Mouse (Mus musculus) liver, embryonic 14.5 days (tissue): ENCODE results near the gene Ch25h. TPM values are rescaled to one million over a fixed set of nuclear protein-coding genes. Genes with fewer than 3 reads are reported as not detected.

ENCODE experiments used
- ATAC-seq: fragments of 200-750 bp; cut with Nextera tagmentation; 2 replicates; pipeline ENCODE4 v1.8.0; 2017; ENCODE audit warnings: moderate number of reproducible peaks, mild to moderate bottlenecking, moderate library complexity; ENCODE audit not compliant: insufficient read depth
- DNase-seq, 3 experiments: peaks; one replicate each; pipeline ENCODE4 v3.0.0-alpha.2; 2012 to 2013; ENCODE audit warnings: low read depth in 3 of 3, low spot score in 3 of 3
- H3K27ac ChIP-seq: fragments of 300-500 bp; sonication (generic); 2 replicates; pipeline ENCODE4 v1.5.1; 2014; ENCODE audit warnings: moderate library complexity, mild to moderate bottlenecking, control low read depth, inconsistent platforms
- H3K27me3 ChIP-seq: fragments of 300-500 bp; sonication (generic); 2 replicates; pipeline ENCODE4 v1.6.1; 2014; ENCODE audit warnings: mild to moderate bottlenecking, low read length, moderate library complexity; ENCODE audit not compliant: control insufficient read depth, insufficient read depth
- H3K36me3 ChIP-seq: fragments of 300-500 bp; sonication (generic); replicated peaks from 2 replicates; pipeline ENCODE4 v1.6.1; 2014; ENCODE audit warnings: low read depth; ENCODE audit not compliant: control insufficient read depth, insufficient read depth
- H3K4me1 ChIP-seq, 2 experiments: fragments of 200-500 bp in 1 of 2; fragments of 300-500 bp in 1 of 2; sonication (generic) in 1 of 2; replicated peaks; 2 replicates each; pipeline ENCODE4 v1.6.1; 2012 to 2014; ENCODE audit warnings: antibody characterized with exemption in 1 of 2, inconsistent platforms in 1 of 2, low read length in 1 of 2; ENCODE audit not compliant: control insufficient read depth in 2 of 2, insufficient read depth in 2 of 2
- H3K4me2 ChIP-seq: fragments of 300-500 bp; sonication (generic); 2 replicates; pipeline ENCODE4 v1.6.1; 2014; ENCODE audit warnings: low read depth, mild to moderate bottlenecking, control low read depth, moderate library complexity
- H3K4me3 ChIP-seq, 2 experiments: fragments of 200-500 bp in 1 of 2; fragments of 300-500 bp in 1 of 2; sonication (generic) in 1 of 2; 2 replicates each; pipeline ENCODE4 v1.5.1; 2012 to 2014; ENCODE audit warnings: low read depth in 2 of 2, low read length in 2 of 2, mild to moderate bottlenecking in 2 of 2, control low read depth in 1 of 2, inconsistent platforms in 1 of 2, moderate library complexity in 1 of 2; ENCODE audit not compliant: insufficient read depth in 1 of 2
- H3K9ac ChIP-seq: fragments of 300-500 bp; sonication (generic); replicated peaks from 2 replicates; pipeline ENCODE4 v1.6.1; 2014; ENCODE audit warnings: mild to moderate bottlenecking, control low read depth, moderate library complexity
- H3K9me3 ChIP-seq: fragments of 300-500 bp; sonication (generic); 2 replicates; pipeline ENCODE4 v1.6.1; 2016; ENCODE audit warnings: low read length, mixed read lengths; ENCODE audit not compliant: control insufficient read depth
- CTCF ChIP-seq: IDR thresholded peaks from 2 replicates; pipeline ENCODE4 v1.5.1; 2016; ENCODE audit warnings: antibody characterized with exemption, low read depth, control low read depth
- EP300 ChIP-seq: IDR thresholded peaks from 2 replicates; pipeline ENCODE4 v1.6.1; 2016; ENCODE audit warnings: antibody characterized with exemption, low read depth
- WGBS: fragments of 180-500 bp; shearing (Covaris S2); extraction: QIAGEN DNeasy Blood & Tissue Kit; methylation state at CpG from one replicate; pipeline ENCODE4 v1.1.7; 2014; ENCODE audit not compliant: insufficient replicate concordance; 5-methylcytosine and 5-hydroxymethylcytosine counted together
- polyA plus RNA-seq, 2 experiments: library from polyadenylated mRNA; depleted of rRNA in 1 of 2; stranded (reverse) in 1 of 2; unstranded in 1 of 2; fragments of >200 nt; fragmentation: Nextera tagmentation in 1 of 2; extraction: Ambion mirVana in 1 of 2; gene quantifications; 2 replicates each; pipeline versions ENCODE4 v1.2.1 to v1.2.3; 2012 to 2014

The Ch25h gene
- polyA plus RNA-seq, 2 experiments, result 0.15 TPM; not detected in 1

GRCm38 (mm10) chr19:34435197-34435611, 39.8 kb downstream of the Ch25h start:
- Histone ChIP-seq H3K4me2 (no peak overlapping the region), H3K27me3 (no peaks in the 10 kb centered on the region), H3K9me3 (no peaks in the 10 kb centered on the region), H3K36me3 (no peaks in the 10 kb centered on the region), H3K9ac (no peak overlapping the region), H3K4me3 (no peak overlapping the region), H3K27ac (no peak overlapping the region), H3K4me1 (no peaks in the 10 kb centered on the region)
- no peak for ATAC-seq
- WGBS, result 61% methylated on average over 5 of the region's 5 CpGs
- TF ChIP-seq CTCF (no peak), EP300 (no peak)
- DNase-seq, result no peak

DNA sequence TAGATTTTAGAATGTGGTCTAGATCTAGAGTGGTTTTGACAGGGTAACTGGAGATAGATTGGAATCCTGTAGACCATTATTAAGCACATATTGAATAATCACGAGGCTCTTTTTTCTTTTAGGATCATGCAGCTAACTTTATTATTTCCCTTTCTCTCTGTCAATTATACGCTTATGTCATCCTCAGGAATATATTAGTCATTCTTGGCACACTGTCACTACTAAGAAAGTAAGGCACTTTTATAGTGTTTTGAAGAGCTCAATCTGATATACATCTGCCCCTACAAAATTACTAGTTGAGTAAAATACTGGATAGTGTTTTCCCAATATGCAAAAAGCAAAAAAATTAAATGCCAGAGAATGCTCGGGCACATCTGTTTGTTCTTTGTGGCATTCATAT, 43.6 kb downstream of the Ch25h start:
- no peak overlapping the region for H3K4me3 ChIP-seq
- TF ChIP-seq EP300, result no peak
- no peak for TF ChIP-seq CTCF
- 62% methylated on average over 3 of the region's 3 CpGs for WGBS
- DNase-seq (no peak), ATAC-seq (no peak)
- no peaks in the 10 kb centered on the region for H3K4me1 ChIP-seq
- no peak overlapping the region for H3K4me2 ChIP-seq
- H3K27me3 ChIP-seq, result no peaks in the 10 kb centered on the region
- no peaks in the 10 kb centered on the region for H3K9me3 ChIP-seq
- no peaks in the 10 kb centered on the region for H3K36me3 ChIP-seq
- H3K27ac ChIP-seq, result no peak overlapping the region
- no peak overlapping the region for H3K9ac ChIP-seq

- no peak overlapping the region for H3K9ac ChIP-seq
- TF ChIP-seq EP300 (no peak), CTCF (no peak)
- ATAC-seq (no peak), DNase-seq (no peak)
- no peaks in the 10 kb centered on the region for H3K9me3 ChIP-seq
- H3K4me3 ChIP-seq, result no peak overlapping the region
- WGBS, result 57% methylated on average over 4 of the region's 4 CpGs
- no peaks in the 10 kb centered on the region for H3K4me1 ChIP-seq
- no peaks in the 10 kb centered on the region for H3K27me3 ChIP-seq
- no peaks in the 10 kb centered on the region for H3K36me3 ChIP-seq
- H3K27ac ChIP-seq, result no peak overlapping the region
- no peak overlapping the region for H3K4me2 ChIP-seq
Measured at GRCm38 (mm10) chr19:34423783-34424335, 51.1 kb downstream of the Ch25h start.

Other genes with a start within 250 kb of the Ch25h start
- gene Acta2, start 219.6 kb downstream of the Ch25h start, polyA plus RNA-seq (2012; rRNA removed), result 11.2 and 12.8 TPM in 2 replicates
- gene Acta2, start 219.6 kb downstream of the Ch25h start, polyA plus RNA-seq (2014; fragmentation: Nextera tagmentation; extraction: Ambion mirVana), result 7.5 and 11.9 TPM in 2 replicates
- gene Fas, start 184.5 kb downstream of the Ch25h start, polyA plus RNA-seq (2012; rRNA removed), result 0.37 and 0.99 TPM in 2 replicates
- gene Fas, start 184.5 kb downstream of the Ch25h start, polyA plus RNA-seq (2014; fragmentation: Nextera tagmentation; extraction: Ambion mirVana), result 2.1 and 3.2 TPM in 2 replicates
- 19.3 and 22.7 TPM in 2 replicates for gene Lipa, start 52.3 kb upstream of the Ch25h start, polyA plus RNA-seq (2012; rRNA removed)
- 40.4 and 44.2 TPM in 2 replicates for gene Lipa, start 52.3 kb upstream of the Ch25h start, polyA plus RNA-seq (2014; fragmentation: Nextera tagmentation; extraction: Ambion mirVana)
- 0.75 and 2.1 TPM in 2 replicates for gene Ifit2, start 75.5 kb upstream of the Ch25h start, polyA plus RNA-seq (2012; rRNA removed)
- 2.8 and 3.5 TPM in 2 replicates for gene Ifit2, start 75.5 kb upstream of the Ch25h start, polyA plus RNA-seq (2014; fragmentation: Nextera tagmentation; extraction: Ambion mirVana)
- gene Ifit3, start 108.4 kb upstream of the Ch25h start, polyA plus RNA-seq (2012; rRNA removed), result 0.54 and 1.1 TPM in 2 replicates
- gene Ifit3, start 108.4 kb upstream of the Ch25h start, polyA plus RNA-seq (2014; fragmentation: Nextera tagmentation; extraction: Ambion mirVana), result 0.79 and 1.3 TPM in 2 replicates
- gene Ifit1bl1, start 126.8 kb upstream of the Ch25h start, polyA plus RNA-seq (2012; rRNA removed), result 0.05 and 0.12 TPM in 2 replicates
- 0.10 and 0.28 TPM in 2 replicates for gene Ifit1bl1, start 126.8 kb upstream of the Ch25h start, polyA plus RNA-seq (2014; fragmentation: Nextera tagmentation; extraction: Ambion mirVana)
- 0.12 and 0.21 TPM in 2 replicates for gene Ifit3b, start 132.8 kb upstream of the Ch25h start, polyA plus RNA-seq (2012; rRNA removed)
- 0.11 and 0.24 TPM in 2 replicates for gene Ifit3b, start 132.8 kb upstream of the Ch25h start, polyA plus RNA-seq (2014; fragmentation: Nextera tagmentation; extraction: Ambion mirVana)
- 0.04 TPM in 1 of 2 replicates, not detected in the other for gene Ifit1bl2, start 165.6 kb upstream of the Ch25h start, polyA plus RNA-seq (2012; rRNA removed)
- gene Ifit1bl2, start 165.6 kb upstream of the Ch25h start, polyA plus RNA-seq (2014; fragmentation: Nextera tagmentation; extraction: Ambion mirVana), result not detected in 2 replicates
- 0.34 and 0.63 TPM in 2 replicates for gene Ifit1, start 165.7 kb upstream of the Ch25h start, polyA plus RNA-seq (2012; rRNA removed)
- gene Ifit1, start 165.7 kb upstream of the Ch25h start, polyA plus RNA-seq (2014; fragmentation: Nextera tagmentation; extraction: Ambion mirVana), result 0.78 and 1.1 TPM in 2 replicates